Mouse (Mus musculus): Measurements from ENCODE around the gene Gm815.

Gene Gm815

DNA sequence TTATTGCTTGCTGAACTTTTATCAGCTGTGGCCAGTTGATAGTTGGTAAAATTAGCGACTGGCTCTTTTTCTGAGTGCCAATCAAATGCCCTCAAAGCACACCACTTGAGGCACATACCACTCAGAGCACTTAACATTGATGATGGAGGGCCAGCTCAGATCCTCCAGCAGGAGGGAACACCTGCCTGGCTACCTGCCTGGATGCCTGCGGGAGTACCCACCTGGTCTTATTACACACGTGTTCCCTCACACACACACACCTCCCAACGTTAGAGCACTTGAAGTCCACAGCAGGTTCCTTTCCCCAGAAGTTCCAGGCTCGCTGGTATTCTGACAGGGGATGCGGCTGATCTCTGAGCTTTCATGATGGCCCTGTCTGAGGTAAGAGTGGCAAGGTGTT lies at the start of gene Gm815:
Gene Gm815 (plus strand): TSS at position 266 of the 400 bp plus-strand sequence.
- no peak for DNase-seq

DNA sequence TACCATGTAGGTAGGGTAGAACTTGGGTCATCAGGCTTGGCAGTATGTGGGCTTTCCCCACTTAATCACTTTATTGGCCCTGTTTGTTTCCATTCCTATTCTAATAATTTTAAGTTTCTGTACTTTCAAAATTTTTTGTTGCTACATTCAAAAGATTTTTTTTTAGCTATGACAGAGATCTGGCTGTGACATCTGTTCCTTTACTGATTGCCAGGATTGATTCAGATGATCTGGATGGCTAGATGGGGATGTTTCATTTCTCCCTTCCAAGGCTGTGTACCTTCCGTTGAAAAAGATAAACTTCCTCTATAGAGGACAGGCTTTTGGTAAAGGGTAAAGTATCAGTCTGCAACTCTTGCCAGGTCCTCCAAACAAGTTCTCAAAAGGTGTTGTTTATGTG lies 48.1 kb upstream of the Gm815 start:
- no peak for DNase-seq

DNA sequence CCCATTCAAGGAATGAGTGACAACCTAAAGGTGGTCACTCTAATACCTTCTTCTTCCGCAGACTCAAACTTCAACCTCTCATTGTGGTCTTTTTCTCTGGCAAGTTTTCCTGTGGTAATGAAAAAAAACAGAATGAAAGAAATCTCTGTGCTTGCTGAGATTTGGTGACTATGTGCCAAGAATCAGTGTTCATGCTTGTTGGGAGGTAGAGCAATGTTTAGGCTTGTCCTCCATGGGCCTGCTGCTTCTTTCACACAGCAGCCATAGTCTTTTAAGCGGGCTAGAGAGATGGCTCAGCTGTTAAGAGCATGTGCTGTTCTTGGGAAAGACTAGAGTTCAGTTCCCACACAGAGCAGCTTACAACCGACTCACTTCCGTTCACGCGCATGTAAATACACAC lies 41.8 kb upstream of the Gm815 start:
- no peak for DNase-seq

DNA sequence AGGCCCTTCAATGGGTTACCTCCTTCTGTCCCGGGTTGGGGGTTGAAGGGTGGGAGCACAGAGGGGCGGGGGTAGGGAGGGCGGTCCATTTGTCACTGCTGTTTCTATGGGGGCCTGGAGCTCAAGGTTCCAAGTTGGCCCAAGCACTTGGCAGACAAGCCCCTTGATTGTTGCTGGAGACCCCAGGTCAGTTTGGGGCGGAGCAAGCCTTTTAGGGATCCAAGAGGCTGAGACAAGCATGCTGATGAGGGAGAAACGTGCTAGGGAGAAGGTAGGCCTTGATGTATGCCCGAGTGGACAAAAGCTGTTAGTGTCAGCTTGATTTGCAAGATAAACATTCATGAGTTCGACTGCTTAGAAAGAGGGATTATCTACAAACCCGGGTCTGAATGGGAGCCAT lies 40.9 kb upstream of the Gm815 start:
- peak in 1 of 2 experiments; percentile 20 for DNase-seq

DNA sequence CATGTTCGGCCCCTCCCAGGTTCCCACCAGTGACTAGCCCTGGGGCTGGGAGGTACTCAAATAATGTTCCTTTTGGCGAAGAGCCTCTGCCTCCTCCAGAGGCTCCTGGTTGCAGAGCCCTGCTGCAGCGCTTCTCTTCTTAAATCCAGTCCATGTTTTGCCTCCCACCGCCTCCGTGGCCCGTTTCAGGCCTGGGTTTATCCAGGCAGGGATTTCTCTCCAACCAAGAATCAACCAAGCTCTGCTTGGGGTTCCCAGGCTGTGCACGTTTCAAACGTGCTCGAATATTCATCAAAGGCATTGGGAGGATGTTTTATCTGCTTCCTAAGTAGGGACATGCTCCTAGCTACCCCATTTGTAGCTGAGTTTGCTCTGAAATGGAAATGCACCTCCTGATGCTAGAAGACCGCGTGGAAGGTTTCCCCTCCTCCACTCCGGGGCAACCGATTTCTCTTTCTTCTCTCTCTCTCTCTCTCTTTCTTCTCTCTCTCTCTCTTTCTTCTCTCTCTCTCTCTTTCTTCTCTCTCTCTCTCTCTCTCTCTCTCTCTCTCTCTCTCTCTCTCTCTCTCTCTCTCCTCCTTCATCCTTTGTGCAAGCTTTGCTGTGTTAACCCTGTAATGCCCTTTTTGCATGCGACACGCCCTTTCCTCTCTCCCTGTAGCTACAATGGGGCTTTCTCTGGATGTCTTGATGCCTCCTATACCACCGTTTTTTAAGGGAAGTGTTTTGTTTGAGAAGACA lies 40.2 kb upstream of the Gm815 start:
- peak; percentile 86 to 91 for DNase-seq

DNA sequence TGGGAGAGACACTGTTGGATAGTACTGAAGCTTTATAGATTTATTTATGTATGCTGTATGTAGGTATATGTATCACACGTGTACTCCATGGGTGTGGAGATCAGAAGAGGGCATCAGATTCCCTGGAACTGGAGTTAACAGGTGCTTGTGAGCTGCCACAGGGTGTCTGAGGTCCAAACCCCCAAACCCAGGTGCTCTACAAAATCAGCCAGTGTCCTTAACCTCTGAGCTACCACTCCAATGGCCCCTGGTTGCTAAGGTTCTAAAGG lies 39.7 kb upstream of the Gm815 start:
- no peak for DNase-seq

DNA sequence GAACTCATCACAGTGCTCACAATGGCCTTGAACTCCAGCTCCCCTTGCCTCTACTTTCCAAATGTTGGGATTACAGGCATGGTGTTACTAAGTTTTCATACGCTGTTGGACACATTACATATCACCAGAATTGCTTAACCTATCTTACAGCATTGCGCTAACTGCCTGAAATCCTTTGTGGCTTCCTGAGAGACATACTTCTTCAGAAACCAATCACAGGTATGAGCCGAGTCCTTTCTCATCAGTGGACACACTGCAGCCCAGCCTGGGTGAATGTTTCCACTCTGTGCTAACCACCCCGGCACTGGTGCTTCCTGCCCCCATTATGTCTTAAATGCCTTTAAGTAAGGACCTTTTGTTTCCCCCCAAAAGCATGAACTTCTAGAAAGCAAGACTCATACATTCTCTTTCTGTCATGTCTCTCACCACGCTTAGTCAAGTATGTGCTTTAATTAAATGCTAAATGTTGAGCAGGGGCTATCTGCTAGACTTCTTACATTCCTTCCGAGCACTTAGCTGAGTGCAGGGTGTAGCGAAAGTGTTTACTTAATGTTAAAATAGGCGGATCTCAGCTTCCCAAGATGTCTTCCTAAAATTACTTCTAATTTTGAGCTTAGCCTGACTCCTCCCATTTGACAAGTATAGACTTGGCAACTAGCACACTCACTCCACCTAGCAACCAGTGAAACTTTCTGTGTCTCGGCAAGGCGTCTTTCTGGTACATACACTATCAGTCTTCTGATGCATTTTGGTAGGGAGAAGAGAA lies 34.5 kb upstream of the Gm815 start:
- DNase-seq = no peak

DNA sequence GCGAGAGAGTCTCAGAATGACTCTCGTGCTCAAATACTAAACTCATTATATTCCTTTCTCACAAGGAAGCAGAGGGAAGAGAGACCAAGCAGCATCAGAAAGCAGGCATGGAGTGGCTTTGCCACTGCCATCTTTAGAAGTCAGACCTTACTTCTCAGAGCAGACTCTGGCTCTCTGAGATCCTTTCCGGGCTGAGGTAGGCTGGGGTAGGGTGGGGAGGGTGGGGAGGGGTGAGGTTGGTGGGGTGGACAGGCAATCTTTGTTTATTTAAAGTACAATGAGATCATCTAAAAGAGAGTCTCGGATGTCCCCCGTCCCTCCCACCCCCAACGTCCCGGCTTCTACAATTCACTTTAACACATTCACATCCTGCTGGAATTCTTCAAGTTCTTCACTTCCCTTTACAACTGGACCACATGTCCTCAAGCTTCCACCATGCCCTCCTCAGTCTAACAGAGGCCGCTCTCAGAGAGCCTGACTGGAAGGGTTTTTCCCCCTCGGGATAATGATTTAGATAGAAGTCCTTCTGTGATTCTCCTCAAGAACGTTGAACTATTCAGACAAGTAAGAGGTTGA lies 33.3 kb upstream of the Gm815 start:
- DNase-seq = no peak

DNA sequence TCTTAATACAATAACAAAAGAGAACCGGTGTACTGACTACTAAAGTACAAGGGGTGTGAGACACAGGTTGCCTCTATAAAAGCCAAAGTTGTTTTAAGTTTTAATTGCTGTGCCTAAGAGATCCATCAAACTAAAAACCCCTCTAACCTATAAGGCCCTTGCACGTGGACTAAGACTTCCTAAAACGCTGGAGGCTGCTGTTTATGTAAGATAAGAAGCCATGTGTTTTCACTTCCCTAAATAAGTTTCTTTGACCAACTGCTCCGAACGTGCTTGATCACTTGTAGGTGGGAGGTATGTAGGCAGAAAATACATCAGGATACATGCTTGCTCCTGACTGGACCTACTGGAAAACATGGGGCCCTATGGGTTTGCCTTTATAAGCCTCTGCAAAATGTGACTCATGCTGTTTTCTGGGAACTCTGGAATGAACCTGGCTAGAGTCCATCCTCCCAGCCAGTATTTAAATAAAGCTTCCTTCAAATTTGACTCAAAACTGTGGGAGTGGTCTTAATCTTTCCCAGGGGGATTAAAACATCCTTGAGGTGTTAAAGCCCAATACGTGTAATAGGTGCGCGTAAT lies 31.9 kb upstream of the Gm815 start:
- no peak for DNase-seq

DNA sequence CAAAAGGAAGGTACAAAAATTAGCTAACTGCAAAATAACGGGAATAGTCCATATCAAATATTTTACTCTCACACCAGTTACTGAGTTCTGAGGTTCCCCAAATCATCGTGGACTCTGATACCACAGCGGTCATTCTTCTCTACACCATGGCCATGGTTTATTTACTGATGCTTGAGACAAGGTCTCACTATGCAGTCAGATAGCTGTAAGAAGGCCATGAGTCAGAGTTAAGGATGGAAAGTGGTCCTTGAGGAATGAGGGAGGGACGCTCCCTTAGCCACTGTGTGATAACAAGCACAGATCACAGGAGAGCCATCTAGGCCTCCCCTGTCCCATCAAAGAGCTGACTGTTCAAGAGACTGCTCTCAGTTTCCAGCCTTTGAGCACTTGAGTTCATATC lies 31.0 kb upstream of the Gm815 start:
- no peak for DNase-seq

DNA sequence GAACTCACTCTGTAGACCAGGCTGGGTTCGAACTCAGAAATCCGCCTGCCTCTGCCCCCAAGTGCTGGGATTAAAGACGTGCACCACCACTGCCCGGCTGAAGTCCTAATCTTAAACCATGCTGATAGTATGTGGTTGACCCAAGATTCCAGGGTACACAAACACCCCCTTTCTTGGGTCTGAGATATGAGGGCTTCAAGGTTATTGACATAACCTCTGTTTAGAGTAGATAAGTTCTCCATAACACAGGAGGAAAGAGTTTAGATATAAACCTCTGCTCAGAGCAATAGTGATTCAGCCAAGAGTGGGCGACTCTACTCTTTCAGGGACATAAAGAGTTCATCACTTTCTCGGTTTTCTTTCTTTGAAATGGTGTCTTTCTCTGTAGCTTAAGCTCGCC lies 30.5 kb upstream of the Gm815 start:
- no peak for DNase-seq

DNA sequence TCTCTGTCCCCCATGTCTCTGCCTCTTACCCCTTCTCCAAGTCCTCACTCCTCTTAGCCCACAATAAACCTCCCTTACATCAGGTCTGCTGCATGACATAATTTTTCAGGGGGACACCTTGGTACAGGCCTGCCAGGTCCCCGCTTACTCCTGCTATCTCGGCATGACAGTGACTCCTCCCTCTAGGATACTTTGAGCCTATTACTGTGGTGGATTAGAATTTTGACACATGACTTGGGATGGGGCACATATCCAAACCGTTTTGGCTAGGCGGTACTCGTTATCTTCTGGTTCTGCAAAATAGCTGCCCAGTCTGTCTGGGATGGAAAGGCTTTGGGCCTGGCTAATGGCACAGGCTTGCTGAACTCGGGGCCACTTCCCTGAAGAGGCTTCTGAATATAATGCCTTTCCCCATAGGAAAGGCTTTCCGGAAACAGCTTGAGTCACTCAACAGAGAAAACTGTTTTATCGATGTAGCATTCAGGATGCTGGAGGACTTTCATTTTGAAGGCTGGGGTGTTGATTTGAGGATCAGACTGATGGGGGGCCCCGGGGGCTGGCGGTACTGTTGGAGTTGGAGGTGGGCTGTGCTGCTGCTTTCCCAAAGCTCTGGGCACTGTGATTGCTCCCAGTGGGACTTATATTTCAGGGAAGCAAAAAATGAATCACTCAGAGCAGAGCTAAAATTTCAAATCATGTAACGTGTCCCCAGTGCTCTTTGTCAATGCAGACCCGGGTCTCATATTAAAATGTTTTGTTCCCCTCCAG lies 27.1 kb upstream of the Gm815 start:
- DNase-seq = no peak

DNA sequence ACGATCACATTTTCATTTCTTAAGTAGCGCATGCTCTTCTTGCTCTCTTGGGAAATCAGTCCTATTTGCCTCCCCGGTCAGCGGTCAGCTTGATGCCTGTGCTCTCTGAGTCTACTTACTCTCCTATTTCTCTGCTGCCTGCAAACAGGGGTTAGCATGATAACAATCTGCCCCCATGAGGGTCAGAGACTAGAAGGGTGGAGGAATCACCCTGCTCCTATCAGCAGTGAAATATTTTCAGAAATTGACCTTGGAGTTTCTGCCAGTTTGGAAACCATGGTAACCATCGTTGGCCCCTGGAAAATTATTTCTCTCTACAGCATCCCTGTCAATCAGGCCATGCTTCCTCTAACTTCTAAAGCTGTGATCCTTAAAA lies 26.5 kb upstream of the Gm815 start:
- DNase-seq = no peak

DNA sequence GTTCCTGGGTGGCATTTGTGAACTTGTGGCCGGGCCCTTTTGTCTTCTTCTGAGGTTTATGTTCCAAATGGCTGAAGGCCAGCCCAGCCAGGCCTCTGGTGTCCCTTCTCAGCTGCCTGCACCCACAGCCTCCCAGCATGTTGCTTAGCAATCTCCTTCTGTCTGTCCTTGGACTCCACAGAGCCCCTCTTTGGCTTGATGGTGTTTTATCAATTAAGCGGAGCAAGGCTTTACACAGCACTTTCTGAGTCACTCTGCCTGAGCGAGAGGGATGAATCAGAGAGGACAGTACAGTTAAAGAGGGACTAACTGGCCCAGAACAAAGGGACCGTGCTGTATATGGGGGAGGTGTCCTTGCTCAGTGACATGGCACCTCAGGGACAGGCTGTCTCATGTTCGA lies 22.0 kb upstream of the Gm815 start:
- DNase-seq = no peak

DNA sequence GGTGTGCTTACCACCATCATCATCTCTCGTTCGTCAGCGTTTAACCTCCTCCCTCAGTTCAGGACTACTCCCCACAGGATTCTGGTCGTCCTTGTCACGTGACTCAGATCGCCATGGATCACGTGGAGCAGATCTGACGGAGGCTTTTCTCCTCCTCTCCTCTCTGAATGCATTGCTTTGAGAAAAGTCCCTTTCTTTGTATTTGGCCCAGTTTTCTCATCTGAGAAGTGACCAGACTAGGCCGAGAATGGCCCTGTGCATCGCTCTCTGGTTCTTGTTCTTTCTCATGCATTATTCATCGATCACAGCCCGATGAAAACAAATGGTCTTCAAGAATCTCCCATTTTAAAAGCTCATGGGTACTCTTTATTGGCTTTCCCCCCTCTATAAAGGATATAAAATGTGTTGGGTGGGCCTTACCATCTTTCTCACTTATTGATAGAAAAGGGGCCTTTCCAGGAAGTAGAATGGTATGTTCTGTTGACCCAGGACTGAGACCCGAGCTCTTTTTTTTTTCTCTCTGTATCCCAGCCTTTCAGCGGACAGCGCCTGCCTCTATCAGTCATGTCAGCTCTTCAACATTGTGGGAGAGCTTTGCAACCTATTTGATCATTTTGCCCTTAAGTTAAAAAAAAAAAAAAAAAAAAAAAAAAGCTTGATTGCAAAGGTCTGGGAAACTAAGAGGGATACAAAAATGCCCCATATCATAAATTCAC lies 20.5 kb upstream of the Gm815 start:
- DNase-seq = no peak

DNA sequence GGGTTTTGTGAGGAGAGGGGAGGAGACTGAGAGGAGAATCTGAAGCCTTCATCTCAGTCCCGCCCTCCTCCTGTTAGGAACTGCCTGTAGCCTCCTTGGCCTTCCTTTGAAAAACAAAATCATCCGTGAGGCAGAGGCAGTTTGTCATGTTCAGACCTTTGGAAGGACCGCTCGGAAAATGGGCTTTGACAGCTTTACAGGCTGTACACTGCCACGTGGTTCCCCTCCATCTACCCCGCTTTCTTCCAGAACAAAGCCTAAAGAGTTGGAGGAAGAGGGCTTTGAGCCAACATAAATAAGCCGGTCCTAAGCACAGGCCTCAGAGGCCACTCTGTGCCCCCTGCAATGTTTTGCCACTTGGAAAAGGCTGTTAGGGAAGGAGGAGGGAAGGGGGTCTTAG lies 19.9 kb upstream of the Gm815 start:
- no peak for DNase-seq

DNA sequence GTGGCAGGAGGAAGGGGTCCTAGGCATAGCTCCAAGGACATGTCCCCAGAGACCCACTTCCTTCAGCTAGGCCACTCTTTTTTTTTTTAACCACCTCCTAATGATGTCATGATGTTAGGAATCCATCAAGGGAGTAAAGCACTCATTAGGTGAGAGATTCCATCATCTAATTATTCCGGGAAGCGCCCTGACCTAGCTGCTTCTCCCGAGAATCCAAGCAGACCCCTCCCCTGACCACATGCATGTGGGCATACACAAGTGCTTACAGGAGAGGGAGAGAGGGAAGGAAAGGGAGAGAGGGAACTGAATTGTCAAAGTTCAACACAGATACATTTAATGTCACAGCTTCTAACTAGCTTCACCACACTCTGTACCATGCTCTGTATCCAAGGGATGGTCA lies 16.1 kb upstream of the Gm815 start:
- no peak for DNase-seq

DNA sequence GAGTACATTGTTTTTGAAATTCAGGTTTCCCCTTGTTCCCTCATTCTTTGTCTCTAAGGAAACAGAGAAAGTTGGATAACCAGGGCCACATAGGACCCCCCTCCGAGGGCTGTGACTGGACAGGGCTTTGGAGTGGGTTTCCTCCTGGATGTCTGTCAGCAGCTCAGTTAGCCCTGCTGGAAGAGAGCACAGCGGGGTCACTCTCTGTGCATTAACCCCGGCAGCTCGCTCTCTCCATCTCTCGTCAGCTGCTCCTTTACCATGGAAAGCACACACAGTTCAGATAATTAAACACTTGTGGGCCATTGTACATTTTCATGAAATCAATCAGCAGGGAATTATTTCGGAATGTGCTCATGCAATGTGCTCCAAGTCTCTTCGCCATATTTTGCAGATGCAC lies 15.4 kb upstream of the Gm815 start:
- DNase-seq = no peak

DNA sequence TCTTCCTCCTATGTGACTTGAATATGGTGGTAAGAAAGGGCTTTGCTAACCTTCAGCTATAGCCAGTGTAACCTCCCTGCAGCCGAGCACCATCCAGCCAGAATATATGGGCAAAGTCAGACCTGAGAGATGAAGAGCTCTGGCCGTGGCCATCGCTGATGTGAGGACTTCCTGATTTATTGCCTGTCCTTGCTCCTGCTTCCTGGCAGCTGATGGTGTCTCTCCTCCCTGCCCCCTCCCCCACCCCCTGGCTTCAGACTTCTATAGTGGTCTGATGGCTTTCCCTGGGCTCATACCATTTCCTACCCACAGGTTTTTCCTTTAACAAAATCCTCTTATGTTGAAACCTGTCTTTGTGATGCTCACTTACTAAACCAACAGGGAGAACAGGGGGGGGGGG lies 14.6 kb upstream of the Gm815 start:
- no peak for DNase-seq

DNA sequence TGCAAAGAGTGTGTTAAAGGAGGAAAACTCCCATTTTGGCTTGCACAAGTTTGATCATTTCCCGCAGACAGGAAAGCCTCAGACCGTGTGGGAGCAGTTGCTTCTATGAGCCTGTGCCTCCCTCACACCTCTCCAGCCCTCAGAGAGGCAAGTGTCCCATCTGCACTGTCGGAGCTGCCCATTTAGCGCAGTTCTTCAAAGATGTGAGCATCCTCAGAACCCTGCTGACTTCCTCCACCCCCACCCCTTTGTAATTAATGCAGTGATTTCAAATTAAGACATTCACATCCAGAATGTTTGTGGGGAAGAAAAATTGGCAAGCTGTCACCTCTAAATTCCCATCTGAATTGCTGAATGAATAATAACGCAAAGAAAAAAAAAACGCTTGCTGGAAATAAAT lies 12.8 kb upstream of the Gm815 start:
- no peak for DNase-seq

DNA sequence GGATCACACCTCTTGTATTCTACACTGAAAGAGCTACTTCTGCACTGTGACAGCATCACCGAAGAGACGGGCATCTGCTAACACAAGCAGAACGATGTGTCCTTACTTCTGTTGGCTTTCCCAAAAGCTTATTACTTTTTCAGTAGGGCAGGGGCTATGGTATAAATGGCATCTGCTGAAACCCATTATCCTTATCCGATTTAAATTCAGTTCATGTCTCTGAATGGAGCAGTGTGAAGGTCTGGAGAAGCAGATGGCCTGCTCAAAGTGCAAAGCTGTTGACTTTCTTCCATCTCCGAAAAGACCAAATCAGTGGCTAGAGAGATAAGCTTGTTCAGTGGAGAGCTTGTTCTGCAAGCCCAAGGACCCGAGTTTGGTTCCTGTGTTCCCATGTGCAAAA lies 10.1 kb upstream of the Gm815 start:
- DNase-seq = no peak

DNA sequence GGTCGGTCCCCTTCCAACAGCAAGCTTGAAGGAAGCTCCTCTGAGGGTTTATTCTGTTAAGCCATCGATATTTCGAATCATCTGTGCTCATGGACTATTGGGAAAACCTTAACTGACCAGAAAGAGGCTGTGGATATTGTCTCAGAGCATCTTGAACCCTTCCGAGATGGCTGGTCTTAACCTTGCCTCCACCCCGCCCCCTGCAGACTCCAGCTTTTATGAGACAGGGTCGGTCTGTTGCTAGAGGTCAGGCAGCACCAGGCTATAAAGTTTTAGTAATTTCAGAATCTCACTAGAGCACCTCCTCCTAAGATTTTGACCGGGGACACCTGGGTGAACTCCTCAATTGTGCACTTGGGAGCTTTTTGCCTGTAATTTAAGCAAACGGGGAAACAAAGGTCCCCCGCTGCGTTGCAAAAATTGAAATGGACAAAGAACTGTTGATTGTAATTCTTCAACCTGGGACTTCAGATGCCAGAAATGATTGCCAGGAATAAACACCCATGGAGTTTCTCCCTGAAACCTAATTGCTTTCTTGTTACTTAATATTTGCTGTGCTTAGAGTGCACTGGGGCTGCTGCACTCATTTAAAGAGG lies 8.4 kb upstream of the Gm815 start:
- DNase-seq = peak in 1 of 2 experiments; percentile 8

Measured in cerebellum, postnatal 25 days (tissue).